Mouse (Mus musculus): Measurements from ENCODE around the gene Sec22c. TPM values are rescaled to one million over a fixed set of nuclear protein-coding genes. Genes with fewer than 3 reads are reported as not detected.

Sec22c gene
- total and polyA plus RNA-seq, 2 experiments from 2014 or later, result 34.3 to 34.4 TPM

DNA sequence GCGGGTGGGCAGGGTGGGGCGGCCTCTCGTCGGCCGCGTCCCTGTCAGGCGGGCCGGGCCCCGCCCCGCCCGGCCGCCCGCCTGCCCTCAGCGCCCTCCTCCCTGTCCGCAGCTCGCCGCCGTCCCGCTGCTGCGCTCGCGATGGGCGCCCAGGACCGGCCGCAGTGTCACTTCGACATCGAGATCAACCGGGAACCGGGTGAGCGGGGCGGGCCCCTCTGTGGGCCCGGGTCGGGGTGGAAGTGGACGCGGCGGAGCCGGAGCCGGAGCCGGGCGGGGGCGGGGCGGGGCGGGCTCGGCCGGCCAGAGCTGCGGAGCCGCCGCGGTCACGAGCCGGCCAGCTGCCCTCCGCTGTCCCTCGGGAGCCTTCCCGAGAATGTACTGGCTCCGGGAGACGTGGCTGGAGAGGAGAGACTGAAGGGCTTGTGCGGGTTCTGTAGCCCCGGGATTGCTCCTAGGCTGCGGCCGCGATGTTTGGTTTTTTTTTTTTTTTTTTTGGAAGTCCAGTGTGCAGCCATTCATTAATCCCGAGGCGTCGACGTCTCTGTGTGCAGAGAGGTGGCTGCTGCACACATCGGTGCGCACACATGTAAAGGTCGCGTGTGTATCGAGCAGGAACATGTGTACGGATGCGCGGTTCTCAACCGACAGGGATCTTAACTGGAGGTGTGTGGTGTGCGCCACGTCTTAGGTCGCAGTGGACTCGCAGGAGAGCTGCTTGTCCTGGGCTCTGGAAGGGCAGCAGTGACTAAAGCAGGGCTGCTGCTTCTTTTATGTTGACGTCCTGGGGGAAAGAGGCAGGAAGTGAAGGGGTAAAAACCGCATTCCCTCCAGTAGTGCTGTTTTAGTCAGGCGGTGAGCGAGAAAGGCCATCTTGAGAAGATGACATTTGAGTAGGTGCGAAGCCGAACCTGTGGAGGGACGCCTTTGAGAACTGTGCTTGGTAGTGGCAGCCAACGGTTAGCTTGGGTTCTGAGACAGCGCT is 14.3 kb upstream of the Sec22c start:
- Histone ChIP-seq H3K36me3 (ENCODE audit: insufficient read depth, low read length) (no peaks in the 10 kb centered on the region), H3K9me3 (ENCODE audit: low read length) (no peaks in the 10 kb centered on the region), H3K4me2 (ENCODE audit: low read depth, low read length, poor library complexity, severe bottlenecking) (peak overlapping the region; percentile 83), H3K4me3 (ENCODE audit: low read depth, low read length) (peak overlapping the region; percentile 94), H3K9ac (replicated peaks; ENCODE audit: low read length, poor library complexity, severe bottlenecking) (peak overlapping the region; percentile 97), H3K4me1 (ENCODE audit: insufficient read depth, low read length) (peaks cover 6% of the 10 kb centered on the region; the same call in 1 of the 2 replicates), H3K27me3 (ENCODE audit: insufficient read depth, low read length) (no peaks in the 10 kb centered on the region), H3K27ac (ENCODE audit: low read depth, low read length) (peak overlapping the region; percentile 97)
- WGBS, result under 1% methylated on average over 59 of the region's 87 CpGs
- peak; percentile 38 for DNase-seq (ENCODE audit: low spot score)
- ATAC-seq (ENCODE audit: low FRiP score), result peak; percentile 66
- no peak for TF ChIP-seq CTCF (IDR thresholded peaks at IDR 0.05)

DNA sequence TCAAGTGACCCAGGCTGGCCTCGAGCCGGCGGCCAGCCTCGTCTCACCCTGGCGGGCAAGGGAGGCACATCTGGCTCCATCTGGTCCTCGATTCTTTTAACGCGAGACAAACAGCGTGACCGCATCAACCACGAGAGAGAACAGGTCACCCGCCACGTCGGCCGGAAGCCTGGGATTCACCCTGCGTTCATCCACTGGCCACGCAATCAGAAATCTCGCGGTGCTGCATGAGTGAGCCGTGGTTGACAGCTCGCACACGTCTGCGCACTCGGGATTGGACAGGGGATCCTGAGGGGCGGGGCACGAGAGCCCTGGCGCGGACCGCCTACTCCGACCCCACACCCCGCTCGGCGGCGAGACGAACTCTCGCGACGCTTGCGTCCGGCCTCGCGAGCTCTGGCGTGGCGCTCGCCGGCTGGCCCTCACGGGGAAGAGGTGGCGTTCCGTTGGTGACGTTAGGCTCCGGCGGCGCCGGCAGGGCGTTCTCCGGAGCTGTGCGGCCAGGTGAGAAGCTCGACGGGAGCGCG is 13.6 kb upstream of the Sec22c start, which contains the start of gene Nktr:
Gene Nktr, plus strand, starts transcription at position 378 of the 527 bp plus-strand sequence.
- no peaks in the 10 kb centered on the region for H3K9me3 ChIP-seq (ENCODE audit: low read length)
- peak; percentile 58 for TF ChIP-seq CTCF (IDR thresholded peaks at IDR 0.05)
- H3K36me3 ChIP-seq (ENCODE audit: insufficient read depth, low read length), result no peaks in the 10 kb centered on the region
- no peaks in the 10 kb centered on the region for H3K27me3 ChIP-seq (ENCODE audit: insufficient read depth, low read length)
- H3K4me3 ChIP-seq (ENCODE audit: low read depth, low read length), result peak within 1 kb of the TSS; percentile 94
- H3K4me2 ChIP-seq (ENCODE audit: low read depth, low read length, poor library complexity, severe bottlenecking), result peak within 1 kb of the TSS; percentile 83
- peak within 1 kb of the TSS; percentile 97 for H3K9ac ChIP-seq (replicated peaks; ENCODE audit: low read length, poor library complexity, severe bottlenecking)
- peak; percentile 99 for DNase-seq (ENCODE audit: low spot score)
- ATAC-seq (ENCODE audit: low FRiP score), result peak; percentile 99
- WGBS, result under 1% methylated on average over 54 of the region's 61 CpGs
- H3K27ac ChIP-seq (ENCODE audit: low read depth, low read length), result peak within 1 kb of the TSS; percentile 97
- peaks cover 6% of the 10 kb centered on the region; the same call in 1 of the 2 replicates for H3K4me1 ChIP-seq (ENCODE audit: insufficient read depth, low read length)

DNA sequence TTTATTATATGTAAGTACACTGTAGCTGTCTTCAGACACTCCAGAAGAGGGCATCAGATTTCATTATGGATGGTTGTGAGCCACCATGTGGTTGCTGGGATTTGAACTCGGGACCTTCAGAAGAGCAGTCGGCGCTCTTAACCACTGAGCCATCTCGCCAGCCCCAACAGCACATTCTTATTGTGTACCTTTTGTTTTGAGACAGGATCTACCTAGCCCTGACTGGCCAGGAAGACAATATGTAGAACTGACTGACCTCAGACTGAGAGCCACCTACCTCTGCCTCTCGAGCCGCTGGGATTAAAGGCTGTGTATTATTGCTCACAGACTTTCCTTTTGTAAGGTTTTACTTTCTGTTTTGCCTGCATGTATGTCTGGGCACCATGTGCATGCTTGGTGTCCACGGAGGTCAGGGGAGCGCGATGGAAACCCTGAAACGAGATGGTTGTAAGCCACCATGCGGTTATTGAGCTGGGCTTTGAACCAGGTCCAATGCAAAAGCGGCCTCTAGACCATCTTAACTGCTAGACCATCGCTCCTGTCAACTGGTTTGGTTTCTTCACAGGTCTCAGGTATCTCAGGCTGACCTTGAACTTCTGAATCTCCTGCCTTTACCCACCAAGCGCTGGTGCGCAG is 12.9 kb upstream of the Sec22c start:
- peak overlapping the region; percentile 94 for H3K4me3 ChIP-seq (ENCODE audit: low read depth, low read length)
- ATAC-seq (ENCODE audit: low FRiP score), result peak; percentile 7
- peak overlapping the region; percentile 89 for H3K27ac ChIP-seq (ENCODE audit: low read depth, low read length)

DNA sequence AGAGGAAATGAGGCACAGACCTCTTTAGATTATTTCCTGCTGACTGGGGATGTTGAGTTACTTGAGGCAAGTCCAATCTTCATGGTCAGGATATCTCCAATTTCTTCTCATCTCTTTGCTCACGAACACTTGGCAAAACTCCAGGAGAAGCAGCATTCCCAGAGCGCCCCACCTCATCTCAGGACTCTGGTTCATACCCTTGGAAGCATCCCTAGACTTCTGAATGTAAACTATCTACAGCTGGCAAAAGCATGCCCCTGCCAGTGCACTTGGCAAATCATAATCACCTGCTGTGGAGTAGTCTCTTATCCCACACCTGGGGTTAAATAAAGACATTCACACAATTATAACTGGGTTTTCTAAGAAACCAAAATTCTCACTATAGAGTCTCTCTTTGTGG is 11.8 kb upstream of the Sec22c start:
- no peak for ATAC-seq (ENCODE audit: low FRiP score)
- WGBS, result 89% methylated on average over 2 of the region's 2 CpGs
- no peak overlapping the region for H3K4me3 ChIP-seq (ENCODE audit: low read depth, low read length)
- no peak overlapping the region for H3K27ac ChIP-seq (ENCODE audit: low read depth, low read length)
- H3K9ac ChIP-seq (replicated peaks; ENCODE audit: low read length, poor library complexity, severe bottlenecking), result no peak overlapping the region
- H3K4me1 ChIP-seq (ENCODE audit: insufficient read depth, low read length), result peaks cover 6% of the 10 kb centered on the region; the same call in 1 of the 2 replicates
- no peak for DNase-seq (ENCODE audit: low spot score)
- no peak for TF ChIP-seq CTCF (IDR thresholded peaks at IDR 0.05)
- no peaks in the 10 kb centered on the region for H3K27me3 ChIP-seq (ENCODE audit: insufficient read depth, low read length)
- no peak overlapping the region for H3K4me2 ChIP-seq (ENCODE audit: low read depth, low read length, poor library complexity, severe bottlenecking)
- no peaks in the 10 kb centered on the region for H3K9me3 ChIP-seq (ENCODE audit: low read length)
- no peaks in the 10 kb centered on the region; the same call in 1 of the 2 replicates for H3K36me3 ChIP-seq (ENCODE audit: insufficient read depth, low read length)

More for the DNA sequence above, 12.9 kb upstream of the Sec22c start:
- TF ChIP-seq CTCF (IDR thresholded peaks at IDR 0.05), result no peak
- 71% methylated on average over 15 of the region's 15 CpGs for WGBS
- no peaks in the 10 kb centered on the region; the same call in 1 of the 2 replicates for H3K36me3 ChIP-seq (ENCODE audit: insufficient read depth, low read length)
- H3K27me3 ChIP-seq (ENCODE audit: insufficient read depth, low read length), result no peaks in the 10 kb centered on the region
- no peak for DNase-seq (ENCODE audit: low spot score)
- peaks cover 6% of the 10 kb centered on the region; the same call in 1 of the 2 replicates for H3K4me1 ChIP-seq (ENCODE audit: insufficient read depth, low read length)
- peak overlapping the region; percentile 48 for H3K4me2 ChIP-seq (ENCODE audit: low read depth, low read length, poor library complexity, severe bottlenecking)
- peak overlapping the region; percentile 61 for H3K9ac ChIP-seq (replicated peaks; ENCODE audit: low read length, poor library complexity, severe bottlenecking)
- H3K9me3 ChIP-seq (ENCODE audit: low read length), result no peaks in the 10 kb centered on the region

DNA sequence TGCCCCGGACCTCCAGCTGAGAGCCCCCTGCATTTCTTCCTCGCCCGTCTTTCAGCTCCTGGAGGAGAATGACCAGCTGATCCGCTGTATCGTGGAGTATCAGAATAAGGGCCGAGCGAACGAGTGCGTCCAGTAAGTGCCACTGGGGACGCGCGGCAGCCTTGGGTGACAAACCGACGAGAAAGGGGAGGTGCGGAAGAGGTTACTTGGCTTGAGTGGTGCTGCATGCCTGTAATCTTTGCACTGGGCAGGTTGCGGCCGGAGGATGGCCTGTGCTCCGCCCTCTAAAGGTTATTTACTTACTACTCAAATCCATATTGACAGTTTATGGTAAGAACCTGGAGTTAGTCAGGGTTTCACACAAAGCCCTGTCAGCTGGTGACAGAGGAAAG is 5.3 kb upstream of the Sec22c start:
- Histone ChIP-seq H3K27ac (ENCODE audit: low read depth, low read length) (peak overlapping the region; percentile 92), H3K4me2 (ENCODE audit: low read depth, low read length, poor library complexity, severe bottlenecking) (peak overlapping the region; percentile 78), H3K9me3 (ENCODE audit: low read length) (no peaks in the 10 kb centered on the region), H3K36me3 (ENCODE audit: insufficient read depth, low read length) (no peaks in the 10 kb centered on the region; the same call in 1 of the 2 replicates), H3K27me3 (ENCODE audit: insufficient read depth, low read length) (peaks cover 3% of the 10 kb centered on the region; the same call in 1 of the 2 replicates), H3K4me3 (ENCODE audit: low read depth, low read length) (peak overlapping the region; percentile 89), H3K4me1 (ENCODE audit: insufficient read depth, low read length) (peaks cover 9% of the 10 kb centered on the region; the same call in 1 of the 2 replicates), H3K9ac (replicated peaks; ENCODE audit: low read length, poor library complexity, severe bottlenecking) (peak overlapping the region; percentile 93)
- under 1% methylated on average over 18 of the region's 18 CpGs for WGBS
- ATAC-seq (ENCODE audit: low FRiP score) (0 out of 2 replicates have a peak, but pooled peaks have one; percentile 14), DNase-seq (ENCODE audit: low spot score) (no peak)
- no peak for TF ChIP-seq CTCF (IDR thresholded peaks at IDR 0.05)

Data from midbrain, postnatal 0 days (tissue).